Mouse (Mus musculus) forebrain, embryonic 13.5 days (tissue): ENCODE data around the gene Spr. TPM values are rescaled to one million over a fixed set of nuclear protein-coding genes. Genes with fewer than 3 reads are reported as not detected.

Experiments used
- ATAC-seq: fragments of 200-750 bp; cut with Nextera tagmentation; 2 replicates; pipeline ENCODE4 v1.8.0; 2017
- H3K27ac ChIP-seq: fragments of 300-500 bp; sonication (generic); 2 replicates; pipeline ENCODE4 v1.5.1; 2015; ENCODE audit warnings: inconsistent platforms, mild to moderate bottlenecking, moderate library complexity
- H3K27me3 ChIP-seq: fragments of 300-500 bp; sonication (generic); 2 replicates; pipeline ENCODE4 v1.6.1; 2015; ENCODE audit warnings: mild to moderate bottlenecking, inconsistent platforms
- H3K36me3 ChIP-seq: fragments of 300-500 bp; sonication (generic); 2 replicates; pipeline ENCODE4 v1.6.1; 2015; ENCODE audit warnings: mild to moderate bottlenecking, inconsistent platforms; ENCODE audit not compliant: poor library complexity, severe bottlenecking
- H3K4me1 ChIP-seq: fragments of 300-500 bp; sonication (generic); 2 replicates; pipeline ENCODE4 v1.6.1; 2015; ENCODE audit warnings: inconsistent platforms
- H3K4me2 ChIP-seq: fragments of 300-500 bp; sonication (generic); 2 replicates; pipeline ENCODE4 v1.6.1; 2015; ENCODE audit warnings: inconsistent platforms, mild to moderate bottlenecking, moderate library complexity
- H3K4me3 ChIP-seq: fragments of 300-500 bp; sonication (generic); 2 replicates; pipeline ENCODE4 v1.5.1; 2015; ENCODE audit warnings: mild to moderate bottlenecking, inconsistent platforms
- H3K9ac ChIP-seq: fragments of 300-500 bp; sonication (generic); 2 replicates; pipeline ENCODE4 v1.6.1; 2015; ENCODE audit warnings: mild to moderate bottlenecking, inconsistent platforms
- H3K9me3 ChIP-seq: fragments of 300-500 bp; sonication (generic); replicated peaks from 2 replicates; pipeline ENCODE4 v1.6.1; 2016; ENCODE audit warnings: inconsistent platforms
- WGBS: fragments of 180-500 bp; shearing (Covaris S2); methylation state at CpG from one replicate; pipeline ENCODE4 v1.1.7; 2015; 5-methylcytosine and 5-hydroxymethylcytosine counted together
- polyA plus RNA-seq: library from polyadenylated mRNA; unstranded; fragments of >200 nt; fragmentation: Nextera tagmentation; extraction: Ambion mirVana; gene quantifications from 2 replicates; pipeline ENCODE4 v1.2.1, GENCODE M21; 2015

The Spr gene
- polyA plus RNA-seq, 1 experiment from 2014 or later, result 29.1 TPM

- H3K27ac ChIP-seq, result no peak overlapping the region
- H3K4me2 ChIP-seq, result no peak overlapping the region
- no peak overlapping the region for H3K9ac ChIP-seq
- no peaks in the 10 kb centered on the region for H3K36me3 ChIP-seq
- H3K4me1 ChIP-seq, result no peaks in the 10 kb centered on the region
- no peak overlapping the region for H3K4me3 ChIP-seq
- ATAC-seq, result no peak
- H3K27me3 ChIP-seq, result no peaks in the 10 kb centered on the region
- WGBS, result 88% methylated on average over 10 of the region's 10 CpGs
- H3K9me3 ChIP-seq, result no peaks in the 10 kb centered on the region
These were observed 32.4 kb downstream of the Spr start for GRCm38 (mm10) chr6:85105033-85105615.

DNA sequence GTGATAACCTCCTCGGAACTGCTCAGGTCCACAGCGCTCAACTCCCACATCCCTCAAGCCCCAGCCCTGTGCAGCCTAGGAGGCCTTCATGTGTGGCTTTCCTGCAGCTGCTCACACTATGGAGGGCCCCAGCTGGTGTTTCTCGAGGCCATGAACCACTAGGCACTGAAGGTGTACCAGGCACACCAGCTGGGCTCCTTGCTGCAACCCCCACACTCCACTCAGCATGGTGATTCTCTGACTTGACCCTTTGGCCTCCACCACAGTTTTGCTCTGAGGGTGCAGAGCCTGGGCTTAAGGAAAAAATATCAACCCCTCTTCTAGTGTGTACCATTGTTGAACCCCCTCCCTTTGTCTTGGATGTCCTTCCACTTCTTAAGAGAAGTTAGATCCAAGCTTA is 34.2 kb downstream of the Spr start:
- no peaks in the 10 kb centered on the region for H3K36me3 ChIP-seq
- H3K4me1 ChIP-seq, result no peaks in the 10 kb centered on the region
- H3K4me2 ChIP-seq, result no peak overlapping the region
- 92% methylated on average over 3 of the region's 3 CpGs for WGBS
- H3K27ac ChIP-seq, result no peak overlapping the region
- ATAC-seq, result no peak
- H3K27me3 ChIP-seq, result no peaks in the 10 kb centered on the region
- H3K9ac ChIP-seq, result no peak overlapping the region
- H3K9me3 ChIP-seq, result no peaks in the 10 kb centered on the region
- no peak overlapping the region for H3K4me3 ChIP-seq

DNA sequence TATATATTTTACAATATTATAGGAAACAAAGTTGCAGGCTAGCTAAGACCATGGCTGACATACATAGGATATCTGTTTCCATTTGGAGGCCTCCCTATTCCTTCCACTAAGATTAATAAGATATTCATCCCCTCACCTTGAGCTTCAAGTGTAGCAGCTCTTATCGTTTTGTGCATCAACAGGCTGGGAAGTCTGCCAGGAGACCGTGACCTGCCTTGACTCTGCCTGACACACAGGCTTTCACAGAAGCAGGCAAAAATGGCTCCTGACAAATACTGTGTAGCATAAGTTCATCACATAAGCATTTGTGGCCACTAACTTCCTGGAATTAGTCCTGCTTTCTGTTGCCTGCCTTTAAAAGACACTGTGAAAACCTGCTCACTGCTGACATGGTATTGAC is 41.1 kb downstream of the Spr start:
- Histone ChIP-seq H3K4me2 (no peak overlapping the region), H3K36me3 (no peaks in the 10 kb centered on the region), H3K9ac (no peak overlapping the region), H3K27ac (no peak overlapping the region), H3K4me1 (no peaks in the 10 kb centered on the region), H3K9me3 (no peaks in the 10 kb centered on the region), H3K27me3 (no peaks in the 10 kb centered on the region), H3K4me3 (no peak overlapping the region)
- 84% methylated on average over 2 of the region's 2 CpGs for WGBS
- ATAC-seq, result no peak

DNA sequence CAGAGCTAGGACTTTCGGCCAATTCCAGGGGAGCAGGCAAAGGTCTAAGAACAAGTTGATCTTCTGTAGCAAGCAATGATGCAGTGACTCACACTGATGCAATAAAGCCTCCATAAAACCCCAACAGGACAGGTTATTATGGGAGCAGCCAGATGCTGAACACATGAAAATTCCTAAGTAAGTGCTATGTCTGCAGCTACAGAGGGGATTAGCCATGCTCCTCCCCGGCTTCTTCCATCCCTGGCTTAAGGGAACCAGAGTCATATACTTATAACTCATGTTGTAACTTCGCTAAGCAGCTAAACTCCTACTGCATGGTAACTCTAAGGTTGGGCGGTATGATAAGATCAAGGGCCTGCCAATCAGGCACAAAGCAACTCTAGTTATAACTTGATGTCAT is 50.1 kb downstream of the Spr start:
- Histone ChIP-seq H3K36me3 (no peaks in the 10 kb centered on the region), H3K4me2 (no peak overlapping the region), H3K27me3 (no peaks in the 10 kb centered on the region), H3K4me1 (no peaks in the 10 kb centered on the region), H3K9ac (no peak overlapping the region), H3K27ac (no peak overlapping the region), H3K9me3 (no peaks in the 10 kb centered on the region), H3K4me3 (no peak overlapping the region)
- ATAC-seq, result no peak
- WGBS, result 91% methylated on average over 4 of the region's 4 CpGs

- H3K4me1 ChIP-seq, result no peaks in the 10 kb centered on the region
- H3K27ac ChIP-seq, result no peak overlapping the region
- ATAC-seq, result no peak
- WGBS, result 77% methylated on average over 3 of the region's 3 CpGs
- H3K4me2 ChIP-seq, result no peak overlapping the region
- H3K4me3 ChIP-seq, result no peak overlapping the region
- no peaks in the 10 kb centered on the region for H3K27me3 ChIP-seq
- no peaks in the 10 kb centered on the region for H3K36me3 ChIP-seq
- H3K9me3 ChIP-seq, result no peaks in the 10 kb centered on the region
- no peak overlapping the region for H3K9ac ChIP-seq
These were observed 50.9 kb downstream of the Spr start for GRCm38 (mm10) chr6:85086645-85087044.

Other genes with a start within 250 kb of the Spr start
- 37.4 and 42.8 TPM in 2 replicates for gene Exoc6b, start 68.3 kb downstream of the Spr start, polyA plus RNA-seq
- 77.6 and 83.4 TPM in 2 replicates for gene Emx1, start 49.7 kb upstream of the Spr start, polyA plus RNA-seq
- gene Sfxn5, start 195.7 kb upstream of the Spr start, polyA plus RNA-seq, result 20.9 and 22.7 TPM in 2 replicates
- gene Rab11fip5, start 236.9 kb upstream of the Spr start, polyA plus RNA-seq, result 7.1 and 8.5 TPM in 2 replicates